Mouse (Mus musculus): Measurements from ENCODE around the gene Ccdc88c.

- TF ChIP-seq CTCF (IDR thresholded peaks at IDR 0.05; ENCODE audit: low read depth) = no peak
- no peak for TF ChIP-seq EP300 (optimal IDR thresholded peaks at IDR 0.05)
These were observed 3.5 kb downstream of the Ccdc88c start for GRCm38 (mm10) chr12:101025379-101025778.

All from stomach, postnatal 0 days (tissue).